Mouse (Mus musculus): ENCODE results near the gene Ndufc2.

Gene Ndufc2

GRCm38 (mm10) chr7:97388541-97388940 lies 11.3 kb upstream of the Ndufc2 start:
- DNase-seq: no peak

- peak; percentile 12 for DNase-seq
These were observed 8.3 kb upstream of the Ndufc2 start for GRCm38 (mm10) chr7:97391293-97392078.

GRCm38 (mm10) chr7:97392079-97392445 lies 7.7 kb upstream of the Ndufc2 start:
- no peak for DNase-seq

GRCm38 (mm10) chr7:97394375-97394774 lies 5.4 kb upstream of the Ndufc2 start:
- DNase-seq: no peak

- DNase-seq: no peak
These were observed 860 bp upstream of the Ndufc2 start for GRCm38 (mm10) chr7:97398943-97399342.

- DNase-seq: no peak
These were observed 7.3 kb downstream of the Ndufc2 start for GRCm38 (mm10) chr7:97407145-97407544.

- DNase-seq: no peak
These were observed 11.3 kb downstream of the Ndufc2 start for GRCm38 (mm10) chr7:97411106-97411505.

- no peak for DNase-seq
These were observed 11.8 kb downstream of the Ndufc2 start for GRCm38 (mm10) chr7:97411575-97411974.

GRCm38 (mm10) chr7:97413981-97414380 lies 14.2 kb downstream of the Ndufc2 start:
- no peak for DNase-seq

- no peak for DNase-seq
These were observed 14.6 kb downstream of the Ndufc2 start for GRCm38 (mm10) chr7:97414426-97414825.

GRCm38 (mm10) chr7:97414915-97415687 lies 15.3 kb downstream of the Ndufc2 start:
- DNase-seq: no peak

GRCm38 (mm10) chr7:97416473-97416872 lies 16.7 kb downstream of the Ndufc2 start:
- no peak for DNase-seq

GRCm38 (mm10) chr7:97416906-97417777 lies 17.3 kb downstream of the Ndufc2 start, which contains the start of gene Thrsp:
Gene Thrsp, minus strand, starts transcription at chr7:97417730.
- peak; percentile 60 for DNase-seq

GRCm38 (mm10) chr7:97418717-97419116 lies 18.9 kb downstream of the Ndufc2 start:
- DNase-seq: no peak

- no peak for DNase-seq
These were observed 19.4 kb downstream of the Ndufc2 start for GRCm38 (mm10) chr7:97419163-97419562.

GRCm38 (mm10) chr7:97420406-97420805 lies 20.6 kb downstream of the Ndufc2 start:
- DNase-seq: no peak

- no peak for DNase-seq
These were observed 21.3 kb downstream of the Ndufc2 start for GRCm38 (mm10) chr7:97420958-97421651.

GRCm38 (mm10) chr7:97423754-97424153 lies 24.0 kb downstream of the Ndufc2 start:
- no peak for DNase-seq

- peak; percentile 86 for DNase-seq
These were observed 24.9 kb downstream of the Ndufc2 start for GRCm38 (mm10) chr7:97424621-97425245.

GRCm38 (mm10) chr7:97426566-97426965 lies 26.8 kb downstream of the Ndufc2 start:
- DNase-seq: no peak

- no peak for DNase-seq
These were observed 27.5 kb downstream of the Ndufc2 start for GRCm38 (mm10) chr7:97427296-97427695.

Measured in retina, postnatal 1 day (tissue).